Mouse (Mus musculus): ENCODE measurements around the gene H2afx. TPM values are rescaled to one million over a fixed set of nuclear protein-coding genes. Genes with fewer than 3 reads are reported as not detected.

Gene H2afx
- polyA plus RNA-seq, 2 experiments, result 256 to 311 TPM

- Histone ChIP-seq H3K4me1 (ENCODE audit: control insufficient read depth, insufficient read depth, low read length) (peaks cover 4% of the 10 kb centered on the region), H3K27me3 (ENCODE audit: control insufficient read depth, insufficient read depth, low read length) (no peaks in the 10 kb centered on the region), H3K9me3 (ENCODE audit: control insufficient read depth, low read length) (no peaks in the 10 kb centered on the region), H3K4me3 (replicated peaks; ENCODE audit: low read length) (no peak overlapping the region), H3K4me2 (replicated peaks; ENCODE audit: low read depth, low read length, severe bottlenecking) (no peak overlapping the region), H3K27ac (replicated peaks; ENCODE audit: low read depth, low read length) (no peak overlapping the region), H3K36me3 (ENCODE audit: control insufficient read depth, insufficient read depth, low read length) (peaks cover 63% of the 10 kb centered on the region), H3K9ac (ENCODE audit: low read depth, low read length, severe bottlenecking) (no peak overlapping the region)
- TF ChIP-seq POLR2A (IDR thresholded peaks at IDR 0.05; ENCODE audit: borderline replicate concordance, extremely low read depth, insufficient read depth, insufficient read length), result no peak
- WGBS, result 83% methylated on average over 4 of the region's 4 CpGs
- DNase-seq (ENCODE audit: low spot score) (no peak), ATAC-seq (ENCODE audit: low FRiP score, low read depth) (no peak)
These were observed 13.1 kb downstream of the H2afx start for GRCm38 (mm10) chr9:44347621-44348020.

DNA sequence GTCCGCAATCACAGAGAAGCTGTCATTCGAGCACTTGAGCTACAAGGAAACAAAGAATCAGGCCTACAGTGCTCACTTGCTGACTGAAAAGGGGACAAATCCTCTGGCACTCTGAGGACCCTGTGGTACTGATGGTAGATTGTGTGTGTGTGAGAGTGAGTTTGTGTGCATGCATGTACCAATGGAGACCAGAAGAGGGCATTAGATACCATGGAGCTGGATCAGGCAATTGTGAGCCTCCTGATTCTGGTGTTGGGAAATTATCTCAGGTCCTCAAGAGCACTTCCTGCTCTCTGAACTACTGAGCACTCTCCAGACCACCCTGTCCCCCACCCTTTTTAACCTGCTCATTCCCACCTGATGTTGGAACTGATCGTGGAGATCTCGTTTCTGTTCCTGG is 14.1 kb downstream of the H2afx start:
- 95% methylated on average over 4 of the region's 4 CpGs for WGBS
- H3K36me3 ChIP-seq (ENCODE audit: control insufficient read depth, insufficient read depth, low read length), result peaks cover 73% of the 10 kb centered on the region
- H3K27ac ChIP-seq (replicated peaks; ENCODE audit: low read depth, low read length), result no peak overlapping the region
- no peaks in the 10 kb centered on the region for H3K9me3 ChIP-seq (ENCODE audit: control insufficient read depth, low read length)
- DNase-seq (ENCODE audit: low spot score), result no peak
- H3K4me2 ChIP-seq (replicated peaks; ENCODE audit: low read depth, low read length, severe bottlenecking), result no peak overlapping the region
- H3K4me1 ChIP-seq (ENCODE audit: control insufficient read depth, insufficient read depth, low read length), result no peaks in the 10 kb centered on the region
- no peaks in the 10 kb centered on the region for H3K27me3 ChIP-seq (ENCODE audit: control insufficient read depth, insufficient read depth, low read length)
- H3K4me3 ChIP-seq (replicated peaks; ENCODE audit: low read length), result no peak overlapping the region
- H3K9ac ChIP-seq (ENCODE audit: low read depth, low read length, severe bottlenecking), result no peak overlapping the region
- no peak for TF ChIP-seq POLR2A (IDR thresholded peaks at IDR 0.05; ENCODE audit: borderline replicate concordance, extremely low read depth, insufficient read depth, insufficient read length)
- no peak for ATAC-seq (ENCODE audit: low FRiP score, low read depth)

DNA sequence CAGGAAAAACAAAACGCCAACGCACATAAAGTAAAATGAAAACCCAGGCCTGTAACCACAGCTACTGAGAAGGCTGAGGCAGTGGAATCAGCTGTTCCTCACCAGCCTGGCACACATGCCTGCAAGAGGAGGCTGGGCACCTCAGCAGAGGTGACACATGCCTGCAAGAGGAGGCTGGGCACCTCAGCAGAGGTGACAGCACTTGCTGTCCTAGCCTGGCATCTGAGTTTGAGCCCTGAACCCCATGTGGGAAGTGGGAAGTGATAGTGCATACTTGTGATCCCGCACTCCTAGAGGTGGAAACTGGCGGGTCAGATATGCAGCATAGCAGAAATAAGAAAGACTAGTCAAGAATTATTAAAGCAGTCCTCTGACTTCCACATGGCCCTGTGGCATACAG is 16.9 kb downstream of the H2afx start:
- no peak overlapping the region for H3K27ac ChIP-seq (replicated peaks; ENCODE audit: low read depth, low read length)
- H3K4me1 ChIP-seq (ENCODE audit: control insufficient read depth, insufficient read depth, low read length), result no peaks in the 10 kb centered on the region
- H3K9ac ChIP-seq (ENCODE audit: low read depth, low read length, severe bottlenecking), result no peak overlapping the region
- no peak overlapping the region for H3K4me3 ChIP-seq (replicated peaks; ENCODE audit: low read length)
- H3K36me3 ChIP-seq (ENCODE audit: control insufficient read depth, insufficient read depth, low read length), result peaks cover 97% of the 10 kb centered on the region
- TF ChIP-seq POLR2A (IDR thresholded peaks at IDR 0.05; ENCODE audit: borderline replicate concordance, extremely low read depth, insufficient read depth, insufficient read length), result no peak
- WGBS, result 94% methylated on average over 4 of the region's 4 CpGs
- no peak for DNase-seq (ENCODE audit: low spot score)
- H3K9me3 ChIP-seq (ENCODE audit: control insufficient read depth, low read length), result no peaks in the 10 kb centered on the region
- ATAC-seq (ENCODE audit: low FRiP score, low read depth), result no peak
- no peaks in the 10 kb centered on the region for H3K27me3 ChIP-seq (ENCODE audit: control insufficient read depth, insufficient read depth, low read length)
- no peak overlapping the region for H3K4me2 ChIP-seq (replicated peaks; ENCODE audit: low read depth, low read length, severe bottlenecking)

GRCm38 (mm10) chr9:44352337-44352736 is 17.8 kb downstream of the H2afx start:
- no peak for TF ChIP-seq POLR2A (IDR thresholded peaks at IDR 0.05; ENCODE audit: borderline replicate concordance, extremely low read depth, insufficient read depth, insufficient read length)
- 92% methylated on average over 10 of the region's 10 CpGs for WGBS

GRCm38 (mm10) chr9:44353142-44353541 is 18.6 kb downstream of the H2afx start:
- Histone ChIP-seq H3K4me2 (replicated peaks; ENCODE audit: low read depth, low read length, severe bottlenecking) (no peak overlapping the region), H3K27ac (replicated peaks; ENCODE audit: low read depth, low read length) (no peak overlapping the region), H3K9me3 (ENCODE audit: control insufficient read depth, low read length) (no peaks in the 10 kb centered on the region), H3K4me3 (replicated peaks; ENCODE audit: low read length) (no peak overlapping the region), H3K4me1 (ENCODE audit: control insufficient read depth, insufficient read depth, low read length) (no peaks in the 10 kb centered on the region), H3K36me3 (ENCODE audit: control insufficient read depth, insufficient read depth, low read length) (peaks cover 97% of the 10 kb centered on the region), H3K9ac (ENCODE audit: low read depth, low read length, severe bottlenecking) (no peak overlapping the region), H3K27me3 (ENCODE audit: control insufficient read depth, insufficient read depth, low read length) (no peaks in the 10 kb centered on the region)
- no peak for DNase-seq (ENCODE audit: low spot score)
- no peak for TF ChIP-seq POLR2A (IDR thresholded peaks at IDR 0.05; ENCODE audit: borderline replicate concordance, extremely low read depth, insufficient read depth, insufficient read length)
- WGBS, result 86% methylated on average over 6 of the region's 6 CpGs
- ATAC-seq (ENCODE audit: low FRiP score, low read depth), result no peak

More at GRCm38 (mm10) chr9:44352337-44352736, 17.8 kb downstream of the H2afx start:
- Histone ChIP-seq H3K9ac (ENCODE audit: low read depth, low read length, severe bottlenecking) (no peak overlapping the region), H3K9me3 (ENCODE audit: control insufficient read depth, low read length) (no peaks in the 10 kb centered on the region), H3K27ac (replicated peaks; ENCODE audit: low read depth, low read length) (no peak overlapping the region), H3K4me3 (replicated peaks; ENCODE audit: low read length) (no peak overlapping the region), H3K27me3 (ENCODE audit: control insufficient read depth, insufficient read depth, low read length) (no peaks in the 10 kb centered on the region), H3K4me2 (replicated peaks; ENCODE audit: low read depth, low read length, severe bottlenecking) (no peak overlapping the region), H3K36me3 (ENCODE audit: control insufficient read depth, insufficient read depth, low read length) (peaks cover 98% of the 10 kb centered on the region), H3K4me1 (ENCODE audit: control insufficient read depth, insufficient read depth, low read length) (no peaks in the 10 kb centered on the region)
- ATAC-seq (ENCODE audit: low FRiP score, low read depth) (no peak), DNase-seq (ENCODE audit: low spot score) (no peak)

DNA sequence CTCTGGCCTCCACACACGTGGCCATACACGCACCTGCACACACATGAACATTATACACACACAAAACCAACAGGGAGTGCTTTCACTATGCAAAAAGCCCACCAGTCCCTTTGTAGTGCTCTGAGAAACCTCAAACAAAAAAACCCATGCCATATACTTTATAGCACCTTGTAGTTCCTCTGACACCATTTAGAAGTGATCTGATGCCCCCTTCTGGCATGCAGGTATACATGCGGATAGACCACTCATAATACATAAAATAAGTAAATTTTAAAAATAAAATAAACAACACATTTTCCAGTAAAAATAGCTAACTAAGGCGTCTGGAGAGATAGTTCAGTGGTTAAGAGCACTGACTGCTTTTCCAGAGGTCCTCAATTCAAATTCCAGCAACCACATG is 22.7 kb downstream of the H2afx start:
- no peak for TF ChIP-seq POLR2A (IDR thresholded peaks at IDR 0.05; ENCODE audit: borderline replicate concordance, extremely low read depth, insufficient read depth, insufficient read length)
- Histone ChIP-seq H3K4me2 (replicated peaks; ENCODE audit: low read depth, low read length, severe bottlenecking) (no peak overlapping the region), H3K9ac (ENCODE audit: low read depth, low read length, severe bottlenecking) (no peak overlapping the region), H3K4me3 (replicated peaks; ENCODE audit: low read length) (no peak overlapping the region), H3K27me3 (ENCODE audit: control insufficient read depth, insufficient read depth, low read length) (no peaks in the 10 kb centered on the region), H3K4me1 (ENCODE audit: control insufficient read depth, insufficient read depth, low read length) (peaks cover 6% of the 10 kb centered on the region; the same call in 1 of the 2 replicates), H3K27ac (replicated peaks; ENCODE audit: low read depth, low read length) (no peak overlapping the region), H3K9me3 (ENCODE audit: control insufficient read depth, low read length) (no peaks in the 10 kb centered on the region), H3K36me3 (ENCODE audit: control insufficient read depth, insufficient read depth, low read length) (peaks cover 72% of the 10 kb centered on the region)
- 72% methylated on average over 4 of the region's 4 CpGs for WGBS
- no peak for ATAC-seq (ENCODE audit: low FRiP score, low read depth)
- no peak for DNase-seq (ENCODE audit: low spot score)
